In the genomic region with DNA sequence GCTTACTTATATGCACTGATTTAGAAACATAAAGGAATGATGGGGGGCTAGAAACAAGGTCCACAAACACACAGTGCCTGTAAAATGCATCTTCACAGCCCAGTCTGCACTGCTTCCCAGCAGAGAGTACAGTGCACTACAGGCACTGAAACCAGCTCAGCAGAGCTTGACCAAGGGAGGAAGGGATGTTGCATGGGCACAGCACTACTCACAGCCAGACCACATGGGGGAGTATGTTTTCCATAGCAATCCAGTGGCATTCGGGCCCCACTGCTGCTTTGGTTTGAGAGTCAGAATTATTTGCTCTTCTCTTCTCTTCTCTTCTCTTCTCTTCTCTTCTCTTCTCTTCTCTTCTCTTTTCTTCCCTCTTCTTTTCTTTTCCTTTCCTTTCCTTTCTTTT, we compare ENCODE assay signal across 17 mouse cellular contexts. TPM values are rescaled to one million over a fixed set of nuclear protein-coding genes. Genes with fewer than 3 reads are reported as not detected.
A peak's percentile ranks its signal among the peaks of the same experiment; 100 is the strongest.
DNase-seq lines count a peak whose midpoint lies in the region; ATAC-seq and TF ChIP-seq lines count a peak whose summit lies in the region.
"Had no signal": no experiment of that assay in that cellular context is flagged by ENCODE, and none has a peak within 500 bp of the region (broad histone marks: within the 10 kb centered on the region; RNA-seq: fewer than 3 reads in every experiment).

No protein-coding gene starts in this region.

- no peaks in the 10 kb centered on the region for H3K9me3 ChIP-seq in intestine, postnatal 0 days (ENCODE audit: control insufficient read depth)
- H3K9me3 ChIP-seq in intestine, embryonic 15.5 days, result no peaks in the 10 kb centered on the region
- no peaks in the 10 kb centered on the region for H3K9me3 ChIP-seq in kidney, postnatal 0 days (replicated peaks; ENCODE audit: low read length)
- H3K9me3 ChIP-seq: embryonic facial prominence, embryonic 12.5 days; forebrain, embryonic 12.5 days; heart, embryonic 13.5 days; hindbrain, embryonic 10.5 days had no signal

- H3K36me3 ChIP-seq in intestine, postnatal 0 days (ENCODE audit: control insufficient read depth, insufficient read depth), result peaks cover 20% of the 10 kb centered on the region
- H3K36me3 ChIP-seq in intestine, embryonic 15.5 days, result no peaks in the 10 kb centered on the region
- no peaks in the 10 kb centered on the region for H3K36me3 ChIP-seq in kidney, postnatal 0 days (ENCODE audit: insufficient read depth, low read length)
- H3K36me3 ChIP-seq: embryonic facial prominence, embryonic 12.5 days had no signal

- H3K4me3 ChIP-seq in intestine, postnatal 0 days (ENCODE audit: low read depth, low read length), result no peak overlapping the region
- no peak overlapping the region for H3K4me3 ChIP-seq in intestine, embryonic 15.5 days (replicated peaks)
- H3K4me3 ChIP-seq in kidney, postnatal 0 days (replicated peaks; ENCODE audit: low read depth, low read length), result no peak overlapping the region
- H3K4me3 ChIP-seq: embryonic facial prominence, embryonic 12.5 days; forebrain, embryonic 12.5 days; heart, embryonic 13.5 days; hindbrain, embryonic 10.5 days had no signal

- no peaks in the 10 kb centered on the region for H3K4me1 ChIP-seq in intestine, postnatal 0 days (replicated peaks; ENCODE audit: control insufficient read depth, insufficient read depth, low read length)
- H3K4me1 ChIP-seq in intestine, embryonic 15.5 days (replicated peaks), result no peaks in the 10 kb centered on the region
- H3K4me1 ChIP-seq in kidney, postnatal 0 days (replicated peaks; ENCODE audit: insufficient read depth, low read length), result no peaks in the 10 kb centered on the region
- H3K4me1 ChIP-seq: embryonic facial prominence, embryonic 12.5 days; forebrain, embryonic 12.5 days; heart, embryonic 13.5 days; hindbrain, embryonic 10.5 days had no signal

- TF ChIP-seq CTCF in intestine, postnatal 0 days (IDR thresholded peaks at IDR 0.05; ENCODE audit: low read depth), result peak; percentile 70
- TF ChIP-seq CTCF in kidney, postnatal 0 days (IDR thresholded peaks at IDR 0.05; ENCODE audit: low read depth), result peak; percentile 72

- ATAC-seq in intestine, postnatal 0 days, result no peak
- ATAC-seq in intestine, embryonic 15.5 days, result no peak
- ATAC-seq in kidney, postnatal 0 days (replicated peaks; ENCODE audit: low FRiP score, low read depth), result peak; percentile 86; the same call in 1 of the 2 replicates

- 39% methylated on average over 1 of the region's 1 CpGs for WGBS in intestine, postnatal 0 days
- WGBS in intestine, embryonic 15.5 days, result 52% methylated on average over 1 of the region's 1 CpGs
- WGBS in kidney, postnatal 0 days, result 25% methylated on average over 1 of the region's 1 CpGs

- H3K27ac ChIP-seq in intestine, postnatal 0 days (ENCODE audit: low read depth, low read length), result no peak overlapping the region
- no peak overlapping the region for H3K27ac ChIP-seq in intestine, embryonic 15.5 days
- no peak overlapping the region for H3K27ac ChIP-seq in kidney, postnatal 0 days
- H3K27ac ChIP-seq: embryonic facial prominence, embryonic 12.5 days; forebrain, embryonic 12.5 days; heart, embryonic 13.5 days; hindbrain, embryonic 10.5 days had no signal

- H3K4me2 ChIP-seq in intestine, postnatal 0 days (replicated peaks; ENCODE audit: low read depth), result no peak overlapping the region
- H3K4me2 ChIP-seq in intestine, embryonic 15.5 days (replicated peaks), result no peak overlapping the region
- no peak overlapping the region for H3K4me2 ChIP-seq in kidney, postnatal 0 days (ENCODE audit: low read length)
- H3K4me2 ChIP-seq: embryonic facial prominence, embryonic 12.5 days; forebrain, embryonic 12.5 days; heart, embryonic 13.5 days had no signal

- H3K27me3 ChIP-seq in intestine, postnatal 0 days (replicated peaks; ENCODE audit: control insufficient read depth, insufficient read depth, low read length), result no peaks in the 10 kb centered on the region
- H3K27me3 ChIP-seq in intestine, embryonic 15.5 days (replicated peaks), result no peaks in the 10 kb centered on the region
- no peaks in the 10 kb centered on the region for H3K27me3 ChIP-seq in kidney, postnatal 0 days (ENCODE audit: insufficient read depth, low read length)
- H3K27me3 ChIP-seq: embryonic facial prominence, embryonic 12.5 days; forebrain, embryonic 12.5 days; heart, embryonic 13.5 days had no signal

- H3K9ac ChIP-seq in intestine, postnatal 0 days (ENCODE audit: low read depth, low read length), result no peak overlapping the region
- H3K9ac ChIP-seq in intestine, embryonic 15.5 days, result no peak overlapping the region
- no peak overlapping the region for H3K9ac ChIP-seq in kidney, postnatal 0 days (ENCODE audit: low read depth, low read length)
- H3K9ac ChIP-seq: embryonic facial prominence, embryonic 12.5 days; forebrain, embryonic 12.5 days; heart, embryonic 13.5 days had no signal

- DNase-seq in retina, postnatal 1 day, result peak; percentile 4
- no peak for DNase-seq in retina, embryonic 14.5 days (ENCODE audit: low spot score)
- DNase-seq in kidney, postnatal 0 days (ENCODE audit: low spot score), result peak; percentile 82
- DNase-seq in urinary bladder, adult 2 months (ENCODE audit: low spot score), result no peak
- no peak for DNase-seq in gastrocnemius, adult 18-20 months (ENCODE audit: low spot score)
- no peak for DNase-seq in urinary bladder, postnatal 4 days (ENCODE audit: low spot score in 2 of 2)
- DNase-seq: adrenal gland, adult 2 months; cerebellum, adult 9-11 months; gastrocnemius, postnatal 14 days; right cerebral cortex, postnatal 25 days had no signal

RNA-seq across cellular contexts. Expression of a gene that starts 39.4 kb away (rescaled TPM):
- polyA plus RNA-seq in intestine, postnatal 0 days (2015; fragmentation: Nextera tagmentation; extraction: Ambion mirVana), result 106 TPM in 2 replicates
- 6.4 and 7.8 TPM in 2 replicates for polyA plus RNA-seq in intestine, embryonic 15.5 days (2015; fragmentation: Nextera tagmentation; extraction: Ambion mirVana)
- polyA plus RNA-seq in kidney, postnatal 0 days (2015; fragmentation: Nextera tagmentation; extraction: Ambion mirVana), result 45.8 and 48.8 TPM in 2 replicates
- polyA plus RNA-seq in urinary bladder, adult 2 months (2012; rRNA removed), result 0.10 and 0.12 TPM in 2 replicates
- total RNA-seq in gastrocnemius, adult 18-20 months (2021), result under 1 TPM in 1 of 2 experiments, not detected in 1; 0.12 TPM
- total RNA-seq: gastrocnemius, postnatal 14 days; left cerebral cortex, postnatal 25 days had no signal
- polyA plus RNA-seq: forebrain, embryonic 12.5 days; hindbrain, embryonic 10.5 days had no signal

Comparison
In these comparisons a context has a peak if more than half of its experiments do, and no peak if none do; other contexts are left out.
1. DNase-seq: peak in retina, postnatal 1 day (single experiment) and kidney, postnatal 0 days (single experiment); none in retina, embryonic 14.5 days (single experiment), urinary bladder, adult 2 months (single experiment), gastrocnemius, adult 18-20 months (single experiment) and urinary bladder, postnatal 4 days (0 of 2).